Mouse (Mus musculus) ES-E14 (cell line): ENCODE results near the gene Abca6. TPM values are rescaled to one million over a fixed set of nuclear protein-coding genes. Genes with fewer than 3 reads are reported as not detected.

Experiments
- DNase-seq: peaks from one replicate; pipeline ENCODE4 v3.0.0-alpha.2; 2013; ENCODE audit warnings: low read depth, low spot score
- H3K27ac ChIP-seq: 2 replicates; pipeline ENCODE4 v1.5.1; 2012; ENCODE audit warnings: low read depth, mild to moderate bottlenecking, low read length, moderate library complexity, mixed read lengths; ENCODE audit not compliant: poor library complexity, insufficient read depth, severe bottlenecking
- H3K36me3 ChIP-seq: 2 replicates; pipeline ENCODE4 v1.6.1; 2012; ENCODE audit warnings: mild to moderate bottlenecking, low read length, moderate library complexity, mixed read lengths; ENCODE audit not compliant: control insufficient read depth, poor library complexity, insufficient read depth, severe bottlenecking
- H3K4me1 ChIP-seq, 2 experiments: fragments of 150-350 bp in 1 of 2; sonication (generic) in 1 of 2; 2 replicates each; pipeline ENCODE4 v1.6.1; 2012; ENCODE audit warnings: low read length in 2 of 2, mild to moderate bottlenecking in 1 of 2, mixed read lengths in 1 of 2; ENCODE audit not compliant: control insufficient read depth in 2 of 2, insufficient read depth in 2 of 2, poor library complexity in 1 of 2
- H3K4me3 ChIP-seq, 2 experiments: fragments of 150-350 bp in 1 of 2; sonication (generic) in 1 of 2; 2 replicates each; pipeline ENCODE4 v1.5.1; 2012; ENCODE audit warnings: low read length in 2 of 2, low read depth in 1 of 2, mild to moderate bottlenecking in 1 of 2, mixed read lengths in 1 of 2; ENCODE audit not compliant: insufficient read depth in 1 of 2, poor library complexity in 1 of 2, severe bottlenecking in 1 of 2
- H3K9ac ChIP-seq: 2 replicates; pipeline ENCODE4 v1.6.1; 2012; ENCODE audit warnings: low read depth, mild to moderate bottlenecking, low read length, mixed read lengths; ENCODE audit not compliant: poor library complexity, insufficient read depth, severe bottlenecking
- H3K9me3 ChIP-seq: fragments of 150-350 bp; sonication (generic); 2 replicates; pipeline ENCODE4 v1.6.1; 2012; ENCODE audit warnings: low read depth, mild to moderate bottlenecking, low read length; ENCODE audit not compliant: control insufficient read depth, insufficient read depth
- CHD2 ChIP-seq: IDR thresholded peaks from 2 replicates; pipeline ENCODE4 v1.6.1; 2014; ENCODE audit warnings: mild to moderate bottlenecking, low read depth, low read length, inconsistent platforms
- HCFC1 ChIP-seq: IDR thresholded peaks from 2 replicates; pipeline ENCODE4 v1.6.1; 2012; ENCODE audit warnings: low read length, inconsistent platforms, borderline replicate concordance; ENCODE audit not compliant: insufficient read depth
- MAFK ChIP-seq: IDR thresholded peaks from 2 replicates; pipeline ENCODE4 v1.6.1; 2014; ENCODE audit warnings: mild to moderate bottlenecking, low read depth, low read length, inconsistent platforms; ENCODE audit not compliant: insufficient read depth
- ZC3H11A ChIP-seq: IDR thresholded peaks from 2 replicates; pipeline ENCODE4 v1.6.1; 2012; ENCODE audit warnings: low read depth, mild to moderate bottlenecking, inconsistent platforms, low read length, borderline replicate concordance
- ZNF384 ChIP-seq: IDR thresholded peaks from 2 replicates; pipeline ENCODE4 v1.6.1; 2012; ENCODE audit warnings: low read depth, low read length, inconsistent platforms
- in situ Hi-C, 2 experiments: fragments of 600-800 bp; cut with MboI; formaldehyde crosslinking; loops; one replicate each; pipeline ENCODE4 v1.15.1; 2025; ENCODE audit warnings: low sequenced_read_pairs in 2 of 2, inconsistent platforms in 1 of 2; ENCODE audit not compliant: unreplicated experiment in 2 of 2
- total RNA-seq: library from RNA; depleted of rRNA; stranded (reverse); fragments of 300-350 nt; gene quantifications from 2 replicates; pipeline ENCODE4 v1.2.3, GENCODE M21; 2012

The Abca6 gene
- total RNA-seq, 1 experiment: 0.18 TPM

- no peak for TF ChIP-seq HCFC1
- TF ChIP-seq ZNF384: no peak
- TF ChIP-seq ZC3H11A: no peak
- TF ChIP-seq CHD2: no peak
- TF ChIP-seq MAFK: no peak
- Histone ChIP-seq H3K9me3 (no peaks in the 10 kb centered on the region), H3K36me3 (no peaks in the 10 kb centered on the region), H3K4me3 (no peak overlapping the region), H3K4me1 (peaks cover 0 to 2% of the 10 kb centered on the region in 2 experiments; a peak in 2 of 4 replicates), H3K9ac (no peak overlapping the region), H3K27ac (no peak overlapping the region; the same call in 1 of the 2 replicates)
- in situ Hi-C loops: no loop called here
- no peak for DNase-seq
These were observed 6.3 kb upstream of the Abca6 start for GRCm38 (mm10) chr11:110257911-110258310.

GRCm38 (mm10) chr11:110257061-110257460, 5.5 kb upstream of the Abca6 start:
- in situ Hi-C loops: no loop called here
- H3K36me3 ChIP-seq: no peaks in the 10 kb centered on the region

GRCm38 (mm10) chr11:110252256-110252655, 680 bp upstream of the Abca6 start:
- Histone ChIP-seq H3K4me3 (no peak overlapping the region), H3K9me3 (no peaks in the 10 kb centered on the region), H3K9ac (no peak overlapping the region), H3K36me3 (no peaks in the 10 kb centered on the region), H3K27ac (no peak overlapping the region), H3K4me1 (no peaks in the 10 kb centered on the region; a peak in 1 of 4 replicates)
- TF ChIP-seq ZNF384 (no peak), MAFK (no peak), ZC3H11A (no peak), CHD2 (no peak), HCFC1 (no peak)
- no peak for DNase-seq
- in situ Hi-C loops: no loop called here

More at GRCm38 (mm10) chr11:110257061-110257460, 5.5 kb upstream of the Abca6 start:
- no peak for TF ChIP-seq MAFK
- TF ChIP-seq ZNF384: no peak
- TF ChIP-seq CHD2: no peak
- TF ChIP-seq HCFC1: no peak
- no peak for TF ChIP-seq ZC3H11A
- Histone ChIP-seq H3K9me3 (no peaks in the 10 kb centered on the region), H3K27ac (no peak overlapping the region), H3K4me1 (peaks cover 0 to 2% of the 10 kb centered on the region in 2 experiments; a peak in 2 of 4 replicates), H3K4me3 (no peak overlapping the region), H3K9ac (no peak overlapping the region)
- DNase-seq: no peak

GRCm38 (mm10) chr11:110244730-110245129, 6.8 kb downstream of the Abca6 start:
- DNase-seq: no peak
- in situ Hi-C loops: no loop called here
- no peaks in the 10 kb centered on the region for H3K4me1 ChIP-seq
- TF ChIP-seq CHD2 (no peak), ZNF384 (no peak), MAFK (no peak), ZC3H11A (no peak), HCFC1 (no peak)
- H3K9me3 ChIP-seq: no peaks in the 10 kb centered on the region
- no peak overlapping the region for H3K9ac ChIP-seq
- H3K36me3 ChIP-seq: no peaks in the 10 kb centered on the region
- no peak overlapping the region for H3K27ac ChIP-seq
- H3K4me3 ChIP-seq: no peak overlapping the region

- H3K36me3 ChIP-seq: no peaks in the 10 kb centered on the region
- no peak overlapping the region for H3K9ac ChIP-seq
- TF ChIP-seq CHD2: no peak
- TF ChIP-seq MAFK: no peak
- TF ChIP-seq ZNF384: no peak
- TF ChIP-seq ZC3H11A: no peak
- no peak for TF ChIP-seq HCFC1
- no peaks in the 10 kb centered on the region for H3K9me3 ChIP-seq
- H3K4me1 ChIP-seq: no peaks in the 10 kb centered on the region
- H3K27ac ChIP-seq: no peak overlapping the region
- H3K4me3 ChIP-seq: no peak overlapping the region
- DNase-seq: no peak
- in situ Hi-C loops: no loop called here
These were observed 14.1 kb downstream of the Abca6 start for GRCm38 (mm10) chr11:110237466-110237865.
